Mouse (Mus musculus): ENCODE data around the gene Cdk9.

Cdk9 gene

DNA sequence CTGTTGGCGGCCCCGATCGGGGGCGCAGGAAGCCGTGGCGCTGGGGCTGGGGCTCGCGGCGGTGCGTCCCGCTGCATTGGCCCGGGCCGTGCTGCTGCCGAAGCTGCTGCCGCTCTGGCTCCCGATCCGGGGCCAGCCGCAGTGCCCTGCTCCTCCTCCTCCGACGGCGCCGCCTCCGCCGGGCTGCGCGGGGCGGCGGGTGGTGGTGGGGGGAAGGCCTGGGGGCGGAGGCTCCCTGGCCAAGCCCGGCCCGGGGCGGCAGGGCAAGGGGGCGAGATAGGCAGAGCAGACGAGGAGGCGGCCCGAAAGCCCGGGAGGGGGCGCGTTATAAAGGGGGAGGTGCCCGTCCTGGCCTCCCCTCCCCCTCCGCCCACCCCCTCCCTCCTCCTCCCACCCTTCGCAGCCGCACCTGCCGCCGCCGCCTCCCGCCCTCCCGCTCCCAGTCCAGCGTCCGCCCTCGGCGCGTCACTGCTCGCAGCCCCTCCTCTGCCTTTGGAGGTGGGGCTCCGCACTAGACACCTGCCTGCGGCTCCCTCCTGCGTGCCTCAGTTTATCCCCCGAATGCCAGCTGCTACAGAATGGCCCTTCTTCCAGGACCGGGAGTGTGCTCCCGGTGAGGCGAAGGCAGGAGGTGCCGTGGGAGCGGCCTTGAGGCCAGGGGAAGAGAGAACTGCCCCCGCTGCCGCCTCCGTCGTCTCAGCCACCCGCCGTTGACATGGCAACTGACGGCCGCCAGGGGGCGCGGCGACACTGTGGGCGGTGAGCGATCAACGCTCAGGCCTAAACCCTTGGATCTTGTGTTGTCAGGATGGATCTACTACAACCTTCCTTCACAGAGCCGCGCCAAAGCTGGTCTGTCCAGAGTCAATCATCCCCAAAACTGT is at the start of gene Cdk9:
TSS of gene Cdk9 (minus strand) at position 143 of the 884 bp plus-strand sequence.
- DNase-seq (ENCODE audit: low read depth) = peak; percentile 83

DNA sequence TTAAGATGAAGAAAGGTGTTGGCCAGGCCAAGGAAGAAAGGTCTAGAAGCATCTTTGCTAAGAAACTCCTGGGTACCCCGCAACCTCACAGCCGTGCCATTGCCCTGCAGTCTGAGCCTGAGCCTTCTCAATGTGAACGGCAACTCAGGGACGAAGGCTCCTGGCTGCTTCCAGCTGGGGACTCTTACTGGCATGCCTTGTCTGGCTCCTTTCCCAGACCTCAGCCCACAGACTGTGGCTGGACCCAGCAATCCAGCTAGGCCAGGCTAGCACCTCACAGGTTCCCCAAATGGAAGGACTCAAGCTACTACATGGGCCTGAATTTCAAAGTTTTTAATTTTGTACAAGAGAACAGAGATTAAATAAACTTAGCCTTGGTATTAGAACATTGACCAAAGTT is 49.0 kb upstream of the Cdk9 start:
- no peak for DNase-seq (ENCODE audit: low read depth)

DNA sequence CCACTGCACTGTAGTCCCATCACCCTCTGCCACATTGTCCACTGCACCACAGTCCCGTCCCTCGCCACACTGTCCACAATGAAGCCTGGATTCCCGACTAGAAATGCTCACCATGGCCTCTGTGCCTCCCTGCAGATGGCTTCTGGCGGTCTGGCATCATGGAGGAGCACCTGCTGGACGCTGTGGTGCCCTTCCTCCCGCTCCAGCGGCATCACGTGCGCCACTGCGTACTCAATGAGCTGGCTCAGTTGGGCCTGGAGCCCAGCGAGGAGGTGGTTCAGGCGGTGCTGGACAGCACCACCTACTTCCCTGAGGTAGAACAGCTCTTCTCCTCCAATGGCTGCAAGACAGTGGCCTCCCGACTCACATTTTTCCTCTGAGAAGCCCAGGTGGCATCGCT is 48.5 kb upstream of the Cdk9 start:
- no peak for DNase-seq (ENCODE audit: low read depth)

GRCm38 (mm10) chr2:32759001-32759400 is 46.1 kb upstream of the Cdk9 start:
- DNase-seq (ENCODE audit: low read depth) = no peak

- no peak for DNase-seq (ENCODE audit: low read depth)
These were observed 45.6 kb upstream of the Cdk9 start for GRCm38 (mm10) chr2:32758503-32758902.

- DNase-seq (ENCODE audit: low read depth) = peak; percentile 98
These were observed 44.4 kb upstream of the Cdk9 start, which contains the start of gene Tor2a for GRCm38 (mm10) chr2:32757056-32757845. TSS of gene Tor2a (plus strand) at chr2:32757234.

GRCm38 (mm10) chr2:32756674-32757055 is 43.8 kb upstream of the Cdk9 start:
- DNase-seq (ENCODE audit: low read depth) = no peak

DNA sequence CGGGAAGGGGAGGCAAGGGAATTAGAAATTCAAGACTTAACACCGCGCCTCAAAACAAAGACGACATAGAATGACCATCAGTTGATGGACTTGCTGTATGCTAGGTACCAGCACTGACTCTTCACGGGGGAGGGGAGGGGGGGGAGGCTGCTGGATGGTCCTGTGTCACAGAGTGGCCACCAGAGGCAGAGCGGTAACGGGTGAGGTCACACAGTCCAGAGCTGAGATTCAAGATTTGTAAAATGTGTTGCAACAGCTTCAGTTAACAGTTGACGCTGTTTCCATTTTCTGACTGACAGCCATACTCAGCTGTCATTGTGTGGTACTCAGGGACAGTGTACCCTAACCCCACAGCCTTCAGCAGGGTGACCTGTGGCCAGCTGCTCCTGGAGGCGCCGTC is 39.3 kb upstream of the Cdk9 start:
- no peak for DNase-seq (ENCODE audit: low read depth)

GRCm38 (mm10) chr2:32751665-32752033 is 38.8 kb upstream of the Cdk9 start:
- DNase-seq (ENCODE audit: low read depth) = no peak

GRCm38 (mm10) chr2:32750887-32751664 is 38.2 kb upstream of the Cdk9 start:
- no peak for DNase-seq (ENCODE audit: low read depth)

GRCm38 (mm10) chr2:32750199-32750598 is 37.3 kb upstream of the Cdk9 start:
- no peak for DNase-seq (ENCODE audit: low read depth)

DNA sequence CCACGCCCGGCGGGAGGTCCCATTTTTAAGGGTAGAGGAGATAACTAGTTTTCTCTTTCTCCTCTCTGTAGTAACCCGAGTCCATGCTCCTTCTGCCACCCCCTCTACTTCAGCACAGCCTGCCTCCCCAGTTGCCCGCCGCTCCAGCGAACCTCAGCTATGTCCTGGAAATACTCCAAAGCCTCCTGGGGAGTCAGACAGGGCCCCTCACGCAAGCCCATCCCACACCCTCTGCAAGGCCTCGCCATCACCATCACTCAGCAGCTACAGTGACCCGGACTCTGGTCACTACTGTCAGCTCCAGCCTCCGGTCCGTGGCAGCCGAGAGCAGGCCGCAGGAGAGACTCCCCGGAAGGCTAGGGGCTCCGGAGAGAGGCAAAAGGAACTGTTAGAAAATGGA is 36.2 kb upstream of the Cdk9 start:
- DNase-seq (ENCODE audit: low read depth) = no peak

DNA sequence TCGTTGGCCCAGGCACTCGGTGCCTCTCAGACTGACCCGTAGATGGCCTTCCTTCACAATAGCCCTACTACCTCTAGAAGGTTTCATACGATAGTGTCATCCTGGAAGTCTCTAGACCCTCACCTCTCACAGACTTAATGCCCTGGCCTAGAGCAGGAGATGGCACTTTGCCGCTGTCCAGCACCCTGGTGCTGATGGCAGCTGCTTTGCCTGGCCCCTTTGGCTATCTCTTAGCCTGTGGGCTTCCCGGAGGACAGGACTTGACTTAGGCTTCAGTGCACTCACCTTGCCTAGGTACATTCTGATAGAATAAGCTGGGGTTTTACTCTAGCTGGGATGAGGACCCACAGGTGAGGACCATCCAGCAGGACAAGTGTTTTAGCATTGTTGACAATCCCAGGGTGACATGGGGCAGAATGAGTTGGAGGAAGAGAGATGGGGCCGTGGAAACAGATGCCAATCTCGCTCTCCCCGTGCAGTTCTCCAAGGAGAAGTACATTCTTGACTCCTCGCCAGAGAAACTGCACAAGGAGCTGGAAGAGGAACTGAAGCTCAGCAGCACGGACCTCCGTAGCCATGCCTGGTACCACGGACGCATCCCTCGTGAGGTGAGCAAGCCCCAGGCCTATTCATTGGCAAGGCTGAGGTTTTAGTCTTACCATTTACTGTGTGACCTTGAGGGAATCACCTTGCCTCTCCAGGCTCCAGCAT is 31.6 kb upstream of the Cdk9 start:
- DNase-seq (ENCODE audit: low read depth) = no peak

DNA sequence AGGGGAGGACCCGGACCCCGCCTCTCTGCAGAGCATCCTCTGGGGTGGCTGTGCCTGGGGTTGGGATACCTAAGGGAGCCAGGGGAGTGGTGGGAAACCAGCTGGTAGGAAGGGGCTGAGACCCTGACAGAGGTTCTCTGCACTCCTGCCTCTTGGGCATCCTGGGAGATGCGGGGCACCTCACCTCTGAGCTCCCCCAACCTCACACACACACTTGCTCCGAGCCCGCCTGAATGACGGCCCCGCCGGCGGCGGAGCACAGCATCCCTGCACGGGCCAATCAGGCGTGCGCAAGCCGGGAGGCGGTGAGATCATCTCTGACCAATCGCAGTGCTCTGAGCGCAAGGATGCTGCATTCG is 29.3 kb upstream of the Cdk9 start:
- DNase-seq (ENCODE audit: low read depth) = no peak

DNA sequence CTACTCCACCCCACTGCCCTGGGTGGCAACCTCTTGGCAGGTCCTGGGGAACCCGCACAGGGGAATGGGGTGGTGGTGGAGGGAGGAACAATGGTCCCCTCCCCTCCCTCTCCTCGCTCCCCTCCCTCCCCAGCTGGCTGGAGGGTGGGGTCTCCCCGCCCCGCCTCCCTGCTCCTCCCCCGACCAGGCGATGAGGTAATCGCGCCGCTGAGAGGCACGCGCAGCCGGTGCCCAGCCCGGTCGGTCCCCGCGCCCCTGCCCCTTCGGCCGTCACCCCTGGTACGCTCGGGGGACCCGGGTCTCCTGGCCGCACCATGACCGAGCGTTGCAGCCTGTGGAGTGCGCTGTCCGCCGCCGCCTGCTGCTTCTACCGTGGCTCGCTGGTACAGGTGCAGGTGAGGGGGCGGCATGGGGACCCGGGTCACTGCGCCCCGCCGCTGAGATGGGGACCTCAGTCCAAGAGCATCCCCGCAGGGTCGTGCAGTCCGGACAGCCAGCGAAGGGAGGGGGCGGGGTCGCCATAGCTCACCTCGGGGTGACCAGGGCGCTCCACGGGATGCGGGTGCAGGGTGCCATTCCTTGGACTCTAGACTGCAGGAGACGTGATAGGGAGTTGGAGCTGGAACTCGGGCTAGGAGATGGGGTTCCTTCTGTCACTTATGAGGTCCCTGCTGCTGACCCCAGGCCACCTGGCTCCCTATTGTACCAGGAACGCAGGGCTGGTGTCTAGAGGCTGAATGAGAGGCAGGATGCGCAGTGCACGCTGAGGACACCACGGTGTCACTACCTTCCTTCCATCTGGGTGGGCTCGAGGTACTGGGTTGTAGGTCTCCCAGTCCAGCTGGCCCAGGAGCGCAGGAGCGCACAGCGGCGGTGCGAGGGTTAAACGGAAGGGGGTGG is 28.6 kb upstream of the Cdk9 start:
- DNase-seq (ENCODE audit: low read depth) = no peak

DNA sequence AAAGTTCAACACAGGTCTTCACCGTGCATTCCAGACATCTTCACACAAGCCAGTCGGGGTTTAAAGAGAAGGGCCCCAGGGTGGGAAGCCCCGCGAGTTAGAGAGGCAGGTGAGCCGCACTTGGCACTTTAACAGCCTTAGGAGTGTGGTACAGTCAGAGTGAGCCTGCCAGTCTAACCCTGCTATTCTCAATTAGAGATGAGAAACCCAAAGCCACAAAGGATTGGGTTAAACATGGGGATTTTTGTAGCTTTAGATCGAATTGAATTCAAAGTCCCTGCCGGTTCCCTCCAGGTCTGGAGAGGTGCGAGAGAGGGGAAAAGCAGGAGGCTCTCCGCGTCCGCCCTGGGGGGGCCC is 28.0 kb upstream of the Cdk9 start, which contains the start of gene 6330409D20Rik:
TSS of gene 6330409D20Rik (minus strand) at position 101 of the 357 bp plus-strand sequence.
- DNase-seq (ENCODE audit: low read depth) = no peak

DNA sequence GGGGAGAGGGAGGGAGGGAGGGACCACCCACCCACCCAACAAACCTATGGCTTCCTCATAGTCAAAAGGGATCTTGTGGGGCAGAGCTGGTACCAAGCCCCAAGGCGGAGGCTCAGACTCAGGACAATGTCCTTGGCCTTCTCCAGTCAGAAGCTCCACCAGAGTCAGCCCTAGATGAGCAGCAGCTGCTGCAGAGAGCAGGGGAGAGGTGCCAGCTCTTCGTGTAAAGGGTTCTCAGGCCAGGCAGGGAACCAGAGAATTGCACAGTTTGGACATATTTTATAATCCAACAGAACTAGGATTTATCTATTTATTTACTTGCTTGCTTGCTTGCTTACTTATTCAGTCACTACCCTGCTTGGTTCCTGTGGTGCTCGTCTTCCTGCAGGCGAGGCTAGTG is 26.4 kb upstream of the Cdk9 start:
- no peak for DNase-seq (ENCODE audit: low read depth)

- DNase-seq (ENCODE audit: low read depth) = no peak
These were observed 24.1 kb upstream of the Cdk9 start for GRCm38 (mm10) chr2:32737008-32737407.

- DNase-seq (ENCODE audit: low read depth) = no peak
These were observed 23.5 kb upstream of the Cdk9 start for GRCm38 (mm10) chr2:32736306-32736829.

- no peak for DNase-seq (ENCODE audit: low read depth)
These were observed 22.1 kb upstream of the Cdk9 start for GRCm38 (mm10) chr2:32734933-32735332.

DNA sequence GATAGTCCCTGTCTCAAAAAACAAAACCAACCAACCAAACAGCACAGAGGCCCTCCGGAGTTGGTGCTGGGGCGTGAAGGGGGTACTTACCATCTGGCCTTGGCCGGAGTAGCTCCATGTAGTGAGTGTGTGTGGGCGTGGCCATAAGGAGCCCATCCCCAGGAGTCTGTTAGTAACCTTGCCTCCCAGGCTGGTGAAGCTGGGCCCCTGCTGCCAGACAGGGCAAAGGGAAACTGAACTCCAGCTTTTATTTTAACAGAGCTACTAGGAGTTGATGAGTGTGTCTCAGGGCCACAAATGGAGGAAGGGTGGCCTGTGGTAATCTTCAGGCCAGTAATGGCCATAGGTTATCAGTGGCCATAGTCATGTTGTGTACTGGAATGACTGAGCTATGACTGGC is 21.6 kb upstream of the Cdk9 start:
- DNase-seq (ENCODE audit: low read depth) = no peak
